Mouse (Mus musculus): ENCODE measurements around the gene Tbc1d24.

DNA sequence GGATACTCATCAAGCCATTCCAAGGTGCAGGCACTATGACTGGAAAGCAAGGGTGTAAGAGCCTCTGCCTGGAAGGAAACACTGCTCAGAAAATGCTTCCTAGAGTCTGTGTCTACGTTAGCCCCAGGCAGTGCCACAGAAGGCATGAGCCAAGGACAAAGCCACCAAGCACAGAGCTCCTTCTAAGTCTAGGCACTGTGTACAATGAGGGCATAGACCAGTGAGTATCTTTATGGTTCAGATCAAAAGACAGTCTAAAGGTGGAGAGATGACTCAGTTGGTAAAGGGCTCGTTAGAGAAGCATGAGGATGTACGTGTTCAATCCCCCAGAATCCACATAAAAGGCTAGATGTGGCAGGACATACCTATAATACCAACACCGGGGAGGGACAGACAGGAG is 4.3 kb downstream of the Tbc1d24 start:
- no peak for TF ChIP-seq CTCF (IDR thresholded peaks at IDR 0.05)
- TF ChIP-seq EP300 (IDR thresholded peaks at IDR 0.05) = no peak

Measured in lung, postnatal 0 days (tissue).